Mouse (Mus musculus) forebrain, postnatal 0 days (tissue): ENCODE results near the gene Arntl2. TPM values are rescaled to one million over a fixed set of nuclear protein-coding genes. Genes with fewer than 3 reads are reported as not detected.
A peak's percentile ranks its signal among the peaks of the same experiment; 100 is the strongest.
"Not testable (repeated sequence)": the region's sequence is repeated elsewhere in the genome, so short reads cannot be mapped to it uniquely, and the experiment has no call there.

Experiments used
- ATAC-seq: fragments of 200-750 bp; cut with Nextera tagmentation; 2 replicates; pipeline ENCODE4 v1.8.0; 2017; ENCODE audit warnings: mild to moderate bottlenecking, moderate library complexity
- DNase-seq: peaks from one replicate; pipeline ENCODE4 v3.0.0-alpha.2; 2015
- H3K27ac ChIP-seq: fragments of 300-500 bp; sonication (generic); 2 replicates; pipeline ENCODE4 v1.5.1; 2014; ENCODE audit warnings: low read depth, mild to moderate bottlenecking, antibody characterized with exemption, low read length, moderate library complexity, mixed read lengths
- H3K27me3 ChIP-seq: fragments of 300-500 bp; sonication (generic); 2 replicates; pipeline ENCODE4 v1.6.1; 2014; ENCODE audit warnings: mild to moderate bottlenecking, low read length, mixed read lengths; ENCODE audit not compliant: insufficient read depth
- H3K36me3 ChIP-seq: fragments of 300-500 bp; sonication (generic); 2 replicates; pipeline ENCODE4 v1.6.1; 2014; ENCODE audit warnings: mild to moderate bottlenecking, moderate library complexity; ENCODE audit not compliant: insufficient read depth
- H3K4me1 ChIP-seq: fragments of 300-500 bp; sonication (generic); 2 replicates; pipeline ENCODE4 v1.6.1; 2014; ENCODE audit warnings: antibody characterized with exemption; ENCODE audit not compliant: insufficient read depth
- H3K4me2 ChIP-seq: fragments of 300-500 bp; sonication (generic); 2 replicates; pipeline ENCODE4 v1.6.1; 2014; ENCODE audit warnings: low read depth, mild to moderate bottlenecking, moderate library complexity
- H3K4me3 ChIP-seq: fragments of 300-500 bp; sonication (generic); 2 replicates; pipeline ENCODE4 v1.5.1; 2014; ENCODE audit warnings: low read depth, low read length, mixed read lengths
- H3K9ac ChIP-seq: fragments of 300-500 bp; sonication (generic); 2 replicates; pipeline ENCODE4 v1.6.1; 2014; ENCODE audit warnings: mild to moderate bottlenecking
- H3K9me3 ChIP-seq: fragments of 300-500 bp; sonication (generic); 2 replicates; pipeline ENCODE4 v1.6.1; 2016; ENCODE audit warnings: low read length
- CTCF ChIP-seq: sonication (generic); IDR thresholded peaks from 2 replicates; pipeline ENCODE4 v1.5.1; 2016; ENCODE audit warnings: antibody characterized with exemption, control low read depth, low read depth
- WGBS: fragments of 180-500 bp; shearing (Covaris S2); extraction: QIAGEN DNeasy Blood & Tissue Kit; methylation state at CpG from one replicate; pipeline ENCODE4 v1.1.7; 2014; 5-methylcytosine and 5-hydroxymethylcytosine counted together
- polyA plus RNA-seq: library from polyadenylated mRNA; unstranded; fragments of >200 nt; fragmentation: Nextera tagmentation; extraction: Ambion mirVana; gene quantifications from 2 replicates; pipeline ENCODE4 v1.2.1, GENCODE M21; 2015
- total RNA-seq: library from RNA; depleted of rRNA; stranded (reverse); fragments of >200 nt; gene quantifications from 2 replicates; pipeline ENCODE4 v1.2.3, GENCODE M21; 2014

The Arntl2 gene
- total and polyA plus RNA-seq, 2 experiments from 2014 or later = 2.7 to 4.5 TPM

- no peak overlapping the region for H3K9ac ChIP-seq
- no peak overlapping the region for H3K27ac ChIP-seq
- H3K27me3 ChIP-seq = no peaks in the 10 kb centered on the region
- DNase-seq (peak; percentile 5), ATAC-seq (peak; percentile 20; the same call in 1 of the 2 replicates)
- no peaks in the 10 kb centered on the region for H3K4me1 ChIP-seq
- no peak overlapping the region for H3K4me3 ChIP-seq
- no peaks in the 10 kb centered on the region for H3K36me3 ChIP-seq
- no peaks in the 10 kb centered on the region for H3K9me3 ChIP-seq
- 70% methylated on average over 2 of the region's 2 CpGs for WGBS
- H3K4me2 ChIP-seq = no peak overlapping the region
- TF ChIP-seq CTCF = no peak
These were observed 61.5 kb downstream of the Arntl2 start for GRCm38 (mm10) chr6:146857386-146857785.

GRCm38 (mm10) chr6:146863154-146863553, 67.3 kb downstream of the Arntl2 start:
- Histone ChIP-seq H3K4me3 (no peak overlapping the region), H3K9me3 (no peaks in the 10 kb centered on the region), H3K36me3 (no peaks in the 10 kb centered on the region), H3K9ac (no peak overlapping the region), H3K4me2 (no peak overlapping the region), H3K27ac (no peak overlapping the region), H3K4me1 (no peaks in the 10 kb centered on the region), H3K27me3 (no peaks in the 10 kb centered on the region)
- 94% methylated on average over 2 of the region's 2 CpGs for WGBS
- DNase-seq (no peak), ATAC-seq (no peak)
- no peak for TF ChIP-seq CTCF

- not testable (repeated sequence) for H3K9me3 ChIP-seq, ATAC-seq, H3K27me3 ChIP-seq, H3K4me2 ChIP-seq, DNase-seq, H3K4me1 ChIP-seq, H3K36me3 ChIP-seq, H3K27ac ChIP-seq, H3K4me3 ChIP-seq, H3K9ac ChIP-seq
- WGBS = 98% methylated on average over 2 of the region's 5 CpGs
These were observed 68.5 kb downstream of the Arntl2 start for GRCm38 (mm10) chr6:146864370-146864769.

GRCm38 (mm10) chr6:146865701-146866100, 69.8 kb downstream of the Arntl2 start:
- ATAC-seq = no peak
- Histone ChIP-seq H3K27ac (no peak overlapping the region), H3K36me3 (no peaks in the 10 kb centered on the region), H3K27me3 (no peaks in the 10 kb centered on the region), H3K4me1 (no peaks in the 10 kb centered on the region), H3K4me3 (no peak overlapping the region), H3K9ac (no peak overlapping the region), H3K4me2 (no peak overlapping the region), H3K9me3 (no peaks in the 10 kb centered on the region)
- no peak for DNase-seq
- 0 out of 2 replicates have a peak, but pooled peaks have one; percentile 19 for TF ChIP-seq CTCF
- 81% methylated on average over 4 of the region's 4 CpGs for WGBS

- Histone ChIP-seq H3K4me1 (no peaks in the 10 kb centered on the region), H3K36me3 (no peaks in the 10 kb centered on the region), H3K4me2 (no peak overlapping the region), H3K4me3 (no peak overlapping the region), H3K9me3 (no peaks in the 10 kb centered on the region), H3K27ac (no peak overlapping the region), H3K9ac (no peak overlapping the region), H3K27me3 (no peaks in the 10 kb centered on the region)
- TF ChIP-seq CTCF = no peak
- ATAC-seq (no peak), DNase-seq (no peak)
- 92% methylated on average over 4 of the region's 4 CpGs for WGBS
These were observed 76.1 kb downstream of the Arntl2 start for GRCm38 (mm10) chr6:146871975-146872374.

GRCm38 (mm10) chr6:146874415-146874814, 78.6 kb downstream of the Arntl2 start:
- WGBS = 75% methylated on average over 6 of the region's 6 CpGs
- no peak for ATAC-seq

GRCm38 (mm10) chr6:146876820-146877219, 81.0 kb downstream of the Arntl2 start:
- no peak for DNase-seq
- no peak overlapping the region for H3K27ac ChIP-seq
- H3K9ac ChIP-seq = no peak overlapping the region
- no peaks in the 10 kb centered on the region for H3K36me3 ChIP-seq
- WGBS = 90% methylated on average over 2 of the region's 2 CpGs
- no peak overlapping the region for H3K4me2 ChIP-seq
- ATAC-seq = no peak
- H3K9me3 ChIP-seq = no peaks in the 10 kb centered on the region
- H3K4me1 ChIP-seq = no peaks in the 10 kb centered on the region
- peak; percentile 32 for TF ChIP-seq CTCF
- no peaks in the 10 kb centered on the region for H3K27me3 ChIP-seq
- no peak overlapping the region for H3K4me3 ChIP-seq

More at GRCm38 (mm10) chr6:146874415-146874814, 78.6 kb downstream of the Arntl2 start:
- TF ChIP-seq CTCF = no peak
- H3K9me3 ChIP-seq = no peaks in the 10 kb centered on the region
- H3K9ac ChIP-seq = no peak overlapping the region
- H3K4me2 ChIP-seq = no peak overlapping the region
- no peaks in the 10 kb centered on the region for H3K4me1 ChIP-seq
- H3K27me3 ChIP-seq = no peaks in the 10 kb centered on the region
- no peaks in the 10 kb centered on the region for H3K36me3 ChIP-seq
- H3K4me3 ChIP-seq = no peak overlapping the region
- H3K27ac ChIP-seq = no peak overlapping the region
- no peak for DNase-seq
